Mouse (Mus musculus) small intestine, adult 2 months (tissue): ENCODE measurements at regions not wholly inside any gene's neighbourhood (a gene's known extent, or its start where the extent isn't known, plus 50 kb on each side); places are given as distances from the start of the nearest gene placed in this dataset.

ENCODE experiments used
- H3K27ac ChIP-seq: fragments of 200-500 bp; 2 replicates; pipeline ENCODE4 v1.5.1; 2012; ENCODE audit warnings: low read depth, low read length, control low read depth, inconsistent platforms; ENCODE audit not compliant: insufficient read depth
- H3K27me3 ChIP-seq: fragments of 200-500 bp; 2 replicates; pipeline ENCODE4 v1.6.1; 2012; ENCODE audit warnings: mild to moderate bottlenecking, moderate library complexity, low read length, inconsistent platforms; ENCODE audit not compliant: control insufficient read depth, insufficient read depth
- H3K36me3 ChIP-seq: fragments of 200-500 bp; 2 replicates; pipeline ENCODE4 v1.6.1; 2012; ENCODE audit warnings: mild to moderate bottlenecking, low read length, control low read depth, inconsistent platforms; ENCODE audit not compliant: control insufficient read depth, insufficient read depth
- H3K4me1 ChIP-seq: fragments of 200-500 bp; 2 replicates; pipeline ENCODE4 v1.6.1; 2012; ENCODE audit warnings: low read length, inconsistent platforms, mixed read lengths; ENCODE audit not compliant: control insufficient read depth, insufficient read depth, insufficient read length
- H3K4me3 ChIP-seq: fragments of 200-500 bp; 2 replicates; pipeline ENCODE4 v1.5.1; 2012; ENCODE audit warnings: low read depth, mild to moderate bottlenecking, control low read depth, inconsistent platforms, low read length, moderate library complexity
- CTCF ChIP-seq: fragments of 200-500 bp; IDR thresholded peaks from 2 replicates; pipeline ENCODE4 v1.5.1; 2012; ENCODE audit warnings: low read depth, mild to moderate bottlenecking, control low read depth, inconsistent platforms, low read length, moderate library complexity, mixed read lengths; ENCODE audit not compliant: insufficient replicate concordance, insufficient read length; ENCODE audit errors: extremely low read depth
- POLR2A ChIP-seq: fragments of 200-500 bp; IDR thresholded peaks from 2 replicates; pipeline ENCODE4 v1.6.1; 2012; ENCODE audit warnings: low read depth, mild to moderate bottlenecking, control low read depth, inconsistent platforms, low read length, moderate library complexity
- WGBS: fragments of 180-500 bp; shearing (Covaris S2); methylation state at CpG from one replicate; pipeline ENCODE4 v1.1.7; 2018; 5-methylcytosine and 5-hydroxymethylcytosine counted together

- no peaks in the 10 kb centered on the region for H3K4me1 ChIP-seq
- no peaks in the 10 kb centered on the region for H3K27me3 ChIP-seq
- H3K27ac ChIP-seq = no peak overlapping the region
- H3K4me3 ChIP-seq = no peak overlapping the region
- TF ChIP-seq POLR2A = no peak
- no peak for TF ChIP-seq CTCF
- 82% methylated on average over 3 of the region's 3 CpGs for WGBS
- H3K36me3 ChIP-seq = no peaks in the 10 kb centered on the region
Observed at GRCm38 (mm10) chr15:61096021-61096781, 173.4 kb upstream of the A1bg start.

GRCm38 (mm10) chr15:61055017-61055609, 132.3 kb upstream of the A1bg start:
- WGBS = 48% methylated on average over 7 of the region's 7 CpGs
- H3K36me3 ChIP-seq = no peaks in the 10 kb centered on the region
- TF ChIP-seq POLR2A (no peak), CTCF (no peak)

GRCm38 (mm10) chr15:61051363-61051762, 128.6 kb upstream of the A1bg start:
- Histone ChIP-seq H3K4me1 (no peaks in the 10 kb centered on the region), H3K4me3 (no peak overlapping the region), H3K27ac (no peak overlapping the region), H3K36me3 (no peaks in the 10 kb centered on the region), H3K27me3 (no peaks in the 10 kb centered on the region)
- WGBS = 72% methylated on average over 4 of the region's 4 CpGs
- TF ChIP-seq POLR2A (no peak), CTCF (no peak)

More at GRCm38 (mm10) chr15:61055017-61055609, 132.3 kb upstream of the A1bg start:
- no peaks in the 10 kb centered on the region for H3K4me1 ChIP-seq
- no peak overlapping the region for H3K4me3 ChIP-seq
- H3K27me3 ChIP-seq = no peaks in the 10 kb centered on the region
- no peak overlapping the region for H3K27ac ChIP-seq

GRCm38 (mm10) chr15:61009509-61009908, 86.7 kb upstream of the A1bg start:
- TF ChIP-seq POLR2A = no peak
- TF ChIP-seq CTCF = no peak
- WGBS = 87% methylated on average over 3 of the region's 3 CpGs
- no peaks in the 10 kb centered on the region for H3K27me3 ChIP-seq

GRCm38 (mm10) chr15:61007461-61008059, 84.7 kb upstream of the A1bg start:
- no peak for TF ChIP-seq POLR2A
- TF ChIP-seq CTCF = no peak
- Histone ChIP-seq H3K27ac (no peak overlapping the region), H3K27me3 (no peaks in the 10 kb centered on the region), H3K4me3 (no peak overlapping the region), H3K36me3 (no peaks in the 10 kb centered on the region), H3K4me1 (no peaks in the 10 kb centered on the region)
- 43% methylated on average over 3 of the region's 3 CpGs for whole genome bisulfite sequencing

More at GRCm38 (mm10) chr15:61009509-61009908, 86.7 kb upstream of the A1bg start:
- Histone ChIP-seq H3K4me1 (no peaks in the 10 kb centered on the region), H3K36me3 (no peaks in the 10 kb centered on the region), H3K27ac (no peak overlapping the region), H3K4me3 (no peak overlapping the region)

GRCm38 (mm10) chr15:61006608-61007007, 83.8 kb upstream of the A1bg start:
- H3K27me3 ChIP-seq = no peaks in the 10 kb centered on the region
- WGBS = 57% methylated on average over 4 of the region's 4 CpGs
- H3K4me3 ChIP-seq = no peak overlapping the region
- TF ChIP-seq CTCF (no peak), POLR2A (no peak)
- H3K4me1 ChIP-seq = no peaks in the 10 kb centered on the region
- H3K27ac ChIP-seq = no peak overlapping the region
- no peaks in the 10 kb centered on the region for H3K36me3 ChIP-seq

GRCm38 (mm10) chr15:60993971-60994690, 71.3 kb upstream of the A1bg start:
- 77% methylated on average over 4 of the region's 4 CpGs for WGBS
- H3K4me1 ChIP-seq = no peaks in the 10 kb centered on the region
- no peaks in the 10 kb centered on the region for H3K27me3 ChIP-seq
- no peak overlapping the region for H3K27ac ChIP-seq
- TF ChIP-seq POLR2A (no peak), CTCF (no peak)
- H3K4me3 ChIP-seq = no peak overlapping the region
- no peaks in the 10 kb centered on the region for H3K36me3 ChIP-seq
